Comparison of ENCODE assay signal across 9 mouse cellular contexts in the genomic region with DNA sequence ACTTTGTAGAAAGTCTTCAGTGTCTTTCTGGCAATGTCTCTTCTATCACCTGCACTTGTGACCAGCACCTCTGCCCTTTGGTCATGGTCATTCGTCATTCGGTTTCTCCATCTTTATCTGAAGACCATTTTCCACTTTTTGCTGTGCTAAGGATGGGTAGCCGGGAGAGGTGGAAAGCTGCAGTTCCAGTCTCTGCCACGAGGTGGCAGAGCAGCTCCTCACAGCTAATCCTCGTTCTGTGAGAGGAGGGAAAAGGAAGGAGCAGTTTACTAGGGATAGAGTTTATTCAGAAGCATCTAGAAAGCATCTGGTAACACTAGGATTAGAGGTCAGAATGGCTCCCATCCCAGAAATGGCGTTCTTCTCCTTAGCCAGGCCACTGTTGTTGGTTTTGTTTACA. TPM values are rescaled to one million over a fixed set of nuclear protein-coding genes. Genes with fewer than 3 reads are reported as not detected.
DNase-seq lines count a peak whose midpoint lies in the region; ATAC-seq and TF ChIP-seq lines count a peak whose summit lies in the region.
"Had no signal": no experiment of that assay in that cellular context is flagged by ENCODE, and none has a peak within 500 bp of the region (broad histone marks: within the 10 kb centered on the region; RNA-seq: fewer than 3 reads in every experiment).

No protein-coding gene starts in this region.

- TF ChIP-seq EP300 in liver, postnatal 0 days (IDR thresholded peaks at IDR 0.05; ENCODE audit: low read depth), result no peak

- no peaks in the 10 kb centered on the region for H3K9me3 ChIP-seq in liver, postnatal 0 days (ENCODE audit: low read length)

- 0 out of 2 replicates have a peak, but pooled peaks have one; percentile 40 for ATAC-seq in liver, postnatal 0 days

- no peak overlapping the region for H3K4me2 ChIP-seq in liver, postnatal 0 days (ENCODE audit: low read depth, low read length)

- no peaks in the 10 kb centered on the region for H3K27me3 ChIP-seq in liver, postnatal 0 days (ENCODE audit: insufficient read depth, low read length)

- no peak overlapping the region for H3K27ac ChIP-seq in gastrocnemius, adult 2 months
- no peak overlapping the region for H3K27ac ChIP-seq in liver, postnatal 0 days (ENCODE audit: low read depth)

- WGBS in liver, postnatal 0 days (ENCODE audit: insufficient replicate concordance), result 30% methylated on average over 6 of the region's 6 CpGs

- no peaks in the 10 kb centered on the region for H3K4me1 ChIP-seq in liver, postnatal 0 days (ENCODE audit: insufficient read depth)

- no peak overlapping the region for H3K4me3 ChIP-seq in gastrocnemius, adult 2 months
- H3K4me3 ChIP-seq in liver, postnatal 0 days (ENCODE audit: low read depth, low read length), result no peak overlapping the region

- no peak overlapping the region for H3K9ac ChIP-seq in liver, postnatal 0 days (replicated peaks)

- H3K36me3 ChIP-seq in liver, postnatal 0 days (replicated peaks; ENCODE audit: insufficient read depth, low read length), result peaks cover 15% of the 10 kb centered on the region

- intact Hi-C loops in gastrocnemius, adult 2 months (cut with DNase I), result loop anchor here (5.0 to 10.0 kb wide), 2 partner anchors 172 to 279 kb away; no protein-coding TSS in a partner anchor

- TF ChIP-seq CTCF in gastrocnemius, adult 2 months (IDR thresholded peaks at IDR 0.05), result peak; percentile 100; the same call in 1 of the 2 replicates
- peak; percentile 95 for TF ChIP-seq CTCF in liver, postnatal 0 days (IDR thresholded peaks at IDR 0.05; ENCODE audit: low read depth)

- peak; percentile 65 for DNase-seq in CD4-positive helper T cell, adult 2 months (ENCODE audit: low read depth, low spot score)
- DNase-seq in ZHBTc4 (ENCODE audit: low read depth, low spot score), result peak; percentile 81
- DNase-seq in cerebellum, postnatal 36 days, result peak; percentile 87 to 88
- DNase-seq in gastrocnemius, adult 2 months, result peak; percentile 82
- DNase-seq in kidney, postnatal 14 days, result peak; percentile 81
- DNase-seq in liver, postnatal 0 days, result peak; percentile 83
- peak; percentile 53 for DNase-seq in retina, adult 2 months (ENCODE audit: low read depth, low spot score)
- peak; percentile 54 for DNase-seq in urinary bladder, adult 2 months (ENCODE audit: low spot score)

RNA-seq across cellular contexts. Expression of gene Rnf8, which starts 11.3 kb away (rescaled TPM):
- total RNA-seq in gastrocnemius, adult 2 months (2021), result 10 to 100 TPM; 20.1 to 22.3 TPM
- 20.9 and 22.3 TPM in 2 replicates for polyA plus RNA-seq in liver, postnatal 0 days (2015; fragmentation: Nextera tagmentation; extraction: Ambion mirVana)
- polyA plus RNA-seq in urinary bladder, adult 2 months (2012; rRNA removed), result 31.7 and 35.6 TPM in 2 replicates

RNA-seq across cellular contexts. Expression of gene Gm28043, which starts 11.4 kb away (rescaled TPM):
- total RNA-seq in gastrocnemius, adult 2 months (2021), result 1 to 10 TPM in 1 of 2 experiments, under 1 TPM in 1; 0.70 to 1.2 TPM
- polyA plus RNA-seq in liver, postnatal 0 days (2015; fragmentation: Nextera tagmentation; extraction: Ambion mirVana), result 0.49 and 0.69 TPM in 2 replicates
- polyA plus RNA-seq in urinary bladder, adult 2 months (2012; rRNA removed), result 1.7 and 1.8 TPM in 2 replicates

RNA-seq across cellular contexts. Expression of gene Tmem217, which starts 51.1 kb away (rescaled TPM):
- total RNA-seq in gastrocnemius, adult 2 months (2021), result not detected
- not detected in 2 replicates for polyA plus RNA-seq in liver, postnatal 0 days (2015; fragmentation: Nextera tagmentation; extraction: Ambion mirVana)
- 0.14 and 0.21 TPM in 2 replicates for polyA plus RNA-seq in urinary bladder, adult 2 months (2012; rRNA removed)

RNA-seq across cellular contexts. Expression of gene Tbc1d22b, which starts 53.7 kb away (rescaled TPM):
- total RNA-seq in gastrocnemius, adult 2 months (2021), result 10 to 100 TPM; 10.4 to 11.9 TPM
- polyA plus RNA-seq in liver, postnatal 0 days (2015; fragmentation: Nextera tagmentation; extraction: Ambion mirVana), result 1.9 and 2.1 TPM in 2 replicates
- polyA plus RNA-seq in urinary bladder, adult 2 months (2012; rRNA removed), result 13.5 and 14.1 TPM in 2 replicates

RNA-seq across cellular contexts. Expression of gene Gm17657, which starts 53.8 kb away (rescaled TPM):
- not detected for total RNA-seq in gastrocnemius, adult 2 months (2021)
- not detected in 2 replicates for polyA plus RNA-seq in liver, postnatal 0 days (2015; fragmentation: Nextera tagmentation; extraction: Ambion mirVana)
- not detected in 2 replicates for polyA plus RNA-seq in urinary bladder, adult 2 months (2012; rRNA removed)
- polyA plus RNA-seq: heart, embryonic 14.5 days had no signal
